Mouse (Mus musculus): ENCODE results near the gene Tfpi2. TPM values are rescaled to one million over a fixed set of nuclear protein-coding genes. Genes with fewer than 3 reads are reported as not detected.

Gene Tfpi2
- polyA plus RNA-seq (2021; fragmentation: Nextera tagmentation) = not detected in 2 replicates
- long read RNA-seq, experiment 1 = 0 reads
- long read RNA-seq, experiment 2 = 0 reads

DNA sequence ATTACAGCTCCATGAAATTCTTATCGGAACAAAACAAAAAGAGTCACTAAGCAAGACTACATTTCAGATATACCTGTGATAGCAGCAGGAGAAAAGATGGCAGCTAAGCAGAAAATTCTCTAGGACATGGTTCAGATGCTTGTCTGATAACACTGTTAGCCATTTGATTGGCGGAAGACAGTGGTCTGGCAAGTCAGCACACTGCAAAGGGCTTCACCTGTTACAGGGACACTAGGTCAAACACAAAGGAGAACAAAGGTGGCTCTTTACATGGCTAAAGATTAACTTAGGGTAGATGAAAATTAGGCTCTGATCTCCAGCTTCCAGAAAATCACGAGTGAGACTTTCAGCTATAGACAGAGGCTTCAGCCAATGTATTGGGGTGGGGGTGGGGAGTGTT is at the start of gene Tfpi2:
Gene Tfpi2, minus strand, starts transcription at position 170 of the 400 bp plus-strand sequence.

DNA sequence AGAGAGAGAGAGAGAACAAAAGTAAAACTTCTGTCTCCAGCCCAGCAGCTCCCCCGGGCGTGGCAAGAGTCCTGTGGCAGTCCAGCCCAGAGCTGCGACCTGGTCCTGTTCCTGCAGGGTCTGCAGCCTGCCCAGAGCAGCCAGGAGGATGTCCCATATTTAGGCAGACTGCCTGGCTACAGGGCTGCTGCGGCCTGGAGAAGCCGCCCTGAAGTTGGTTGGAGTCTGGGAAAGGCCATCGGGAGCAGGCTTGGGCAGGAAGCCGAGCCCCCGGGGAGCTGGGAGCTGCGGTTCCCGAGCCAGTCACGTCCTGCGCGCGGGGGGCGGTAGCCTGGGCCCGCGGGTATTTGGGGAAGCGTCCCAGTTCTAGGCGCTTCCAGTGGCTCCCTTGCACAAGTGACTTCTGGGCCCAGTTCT is 15.2 kb upstream of the Tfpi2 start, which contains the start of gene Gng11:
Gene Gng11, plus strand, starts transcription at position 15 of the 417 bp plus-strand sequence.

DNA sequence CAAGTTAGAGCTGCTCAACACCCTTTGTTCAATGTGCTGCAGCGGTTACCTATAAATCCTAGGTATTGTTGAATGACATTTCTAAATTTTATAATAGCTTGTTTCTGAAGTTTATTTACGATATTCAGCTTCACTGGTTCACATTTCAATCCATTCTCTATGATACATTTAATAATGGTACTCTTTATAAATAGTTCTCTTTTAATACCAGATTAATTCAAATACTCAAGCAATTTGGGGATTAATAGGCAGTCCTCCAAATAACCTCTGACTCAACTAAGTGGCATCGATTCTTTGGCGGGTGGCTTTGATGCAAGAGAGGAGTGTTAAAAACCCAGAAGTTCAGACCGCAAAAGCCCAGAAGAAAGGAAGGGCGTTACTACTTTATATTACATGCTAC is 4.8 kb upstream of the Tfpi2 start, which contains the start of gene Gngt1:
Gene Gngt1, plus strand, starts transcription at position 301 of the 400 bp plus-strand sequence.

Other genes starting within 250 kb of the Tfpi2 start
- 0.05 and 0.37 TPM in 2 replicates for gene Calcr, start 224.2 kb downstream of the Tfpi2 start, polyA plus RNA-seq (2021; fragmentation: Nextera tagmentation)
- not detected in 2 replicates for gene Gngt1, start 4.9 kb upstream of the Tfpi2 start, polyA plus RNA-seq (2021; fragmentation: Nextera tagmentation)
- gene Gng11, start 15.0 kb upstream of the Tfpi2 start, polyA plus RNA-seq (2021; fragmentation: Nextera tagmentation) = 48.9 and 51.4 TPM in 2 replicates
- 20.8 and 25.6 TPM in 2 replicates for gene Bet1, start 98.1 kb upstream of the Tfpi2 start, polyA plus RNA-seq (2021; fragmentation: Nextera tagmentation)